Mouse (Mus musculus) bone marrow macrophage, adult 2 months (primary cell): ENCODE measurements around the gene Gm47985. TPM values are rescaled to one million over a fixed set of nuclear protein-coding genes. Genes with fewer than 3 reads are reported as not detected.
"Not testable (repeated sequence)": the region's sequence is repeated elsewhere in the genome, so short reads cannot be mapped to it uniquely, and the experiment has no call there.

Experiments used
- H3K27ac ChIP-seq: 2 replicates; pipeline ENCODE4 v1.5.1; 2012; ENCODE audit warnings: low read depth, low read length; ENCODE audit not compliant: insufficient read depth
- H3K4me1 ChIP-seq: 2 replicates; pipeline ENCODE4 v1.6.1; 2012; ENCODE audit warnings: low read length; ENCODE audit not compliant: control insufficient read depth, insufficient read depth
- H3K4me3 ChIP-seq: 2 replicates; pipeline ENCODE4 v1.5.1; 2012; ENCODE audit warnings: mild to moderate bottlenecking, low read length, moderate library complexity; ENCODE audit not compliant: insufficient read depth
- CTCF ChIP-seq: IDR thresholded peaks from 2 replicates; pipeline ENCODE4 v1.5.1; 2012; ENCODE audit warnings: low read depth, mild to moderate bottlenecking, low read length, moderate library complexity
- POLR2A ChIP-seq: IDR thresholded peaks from 2 replicates; pipeline ENCODE4 v1.6.1; 2012; ENCODE audit warnings: mild to moderate bottlenecking, low read depth, low read length, borderline replicate concordance
- polyA plus RNA-seq: library from polyadenylated mRNA; stranded (reverse); fragments of >200 nt; gene quantifications from 2 replicates; pipeline ENCODE4 v1.2.4, GENCODE M21; 2012; ENCODE audit not compliant: missing spikeins, insufficient read depth, insufficient read length

Gm47985 gene
- polyA plus RNA-seq, 1 experiment = not detected

GRCm38 (mm10) chr1:151208944-151209343 is 26.6 kb downstream of the Gm47985 start:
- not testable (repeated sequence) for H3K27ac ChIP-seq, H3K4me1 ChIP-seq, H3K4me3 ChIP-seq

- H3K4me3 ChIP-seq, H3K27ac ChIP-seq, H3K4me1 ChIP-seq: not testable (repeated sequence)
Observed at GRCm38 (mm10) chr1:151209824-151210355, 27.6 kb downstream of the Gm47985 start, which contains the start of gene Gm47996. Gm47996 (plus strand) TSS chr1:151210131.

GRCm38 (mm10) chr1:151211666-151212065 is 29.3 kb downstream of the Gm47985 start:
- H3K4me1 ChIP-seq, H3K27ac ChIP-seq, H3K4me3 ChIP-seq: not testable (repeated sequence)

GRCm38 (mm10) chr1:151214862-151215261 is 32.5 kb downstream of the Gm47985 start:
- TF ChIP-seq CTCF = no peak
- TF ChIP-seq POLR2A = no peak
- Histone ChIP-seq H3K4me3 (no peak overlapping the region), H3K27ac (no peak overlapping the region), H3K4me1 (0 out of 2 replicates have a peak, but pooled peaks cover 2% of the 10 kb centered on the region)

- TF ChIP-seq POLR2A (no peak), CTCF (no peak)
- Histone ChIP-seq H3K4me1 (0 out of 2 replicates have a peak, but pooled peaks cover 2% of the 10 kb centered on the region), H3K27ac (no peak overlapping the region), H3K4me3 (no peak overlapping the region)
Observed at GRCm38 (mm10) chr1:151215985-151216384, 33.6 kb downstream of the Gm47985 start.

- Histone ChIP-seq H3K27ac (no peak overlapping the region), H3K4me1 (0 out of 2 replicates have a peak, but pooled peaks cover 2% of the 10 kb centered on the region), H3K4me3 (no peak overlapping the region)
- TF ChIP-seq CTCF (no peak), POLR2A (no peak)
Observed at GRCm38 (mm10) chr1:151216417-151216816, 34.1 kb downstream of the Gm47985 start.

GRCm38 (mm10) chr1:151219045-151219444 is 36.7 kb downstream of the Gm47985 start:
- Histone ChIP-seq H3K4me1 (0 out of 2 replicates have a peak, but pooled peaks cover 2% of the 10 kb centered on the region), H3K4me3 (no peak overlapping the region), H3K27ac (no peak overlapping the region)
- TF ChIP-seq POLR2A (no peak), CTCF (no peak)

GRCm38 (mm10) chr1:151220098-151220497 is 37.8 kb downstream of the Gm47985 start:
- no peak overlapping the region for H3K27ac ChIP-seq
- TF ChIP-seq POLR2A = no peak
- H3K4me3 ChIP-seq = no peak overlapping the region
- no peaks in the 10 kb centered on the region for H3K4me1 ChIP-seq

- no peak overlapping the region for H3K4me3 ChIP-seq
- no peak overlapping the region for H3K27ac ChIP-seq
- H3K4me1 ChIP-seq = no peaks in the 10 kb centered on the region
- TF ChIP-seq CTCF = no peak
- no peak for TF ChIP-seq POLR2A
Observed at GRCm38 (mm10) chr1:151222561-151223267, 40.4 kb downstream of the Gm47985 start.

GRCm38 (mm10) chr1:151223377-151223776 is 41.0 kb downstream of the Gm47985 start:
- Histone ChIP-seq H3K4me1 (no peaks in the 10 kb centered on the region), H3K27ac (no peak overlapping the region), H3K4me3 (no peak overlapping the region)
- TF ChIP-seq POLR2A (no peak), CTCF (no peak)

GRCm38 (mm10) chr1:151224536-151224935 is 42.2 kb downstream of the Gm47985 start:
- Histone ChIP-seq H3K4me1 (peaks cover 6% of the 10 kb centered on the region), H3K27ac (no peak overlapping the region), H3K4me3 (no peak overlapping the region)
- TF ChIP-seq POLR2A (no peak), CTCF (no peak)
